Mouse (Mus musculus): Measurements from ENCODE around the gene Arhgef16. TPM values are rescaled to one million over a fixed set of nuclear protein-coding genes. Genes with fewer than 3 reads are reported as not detected.

Arhgef16 gene
- polyA plus RNA-seq, 1 experiment from 2014 or later = 1.6 TPM

DNA sequence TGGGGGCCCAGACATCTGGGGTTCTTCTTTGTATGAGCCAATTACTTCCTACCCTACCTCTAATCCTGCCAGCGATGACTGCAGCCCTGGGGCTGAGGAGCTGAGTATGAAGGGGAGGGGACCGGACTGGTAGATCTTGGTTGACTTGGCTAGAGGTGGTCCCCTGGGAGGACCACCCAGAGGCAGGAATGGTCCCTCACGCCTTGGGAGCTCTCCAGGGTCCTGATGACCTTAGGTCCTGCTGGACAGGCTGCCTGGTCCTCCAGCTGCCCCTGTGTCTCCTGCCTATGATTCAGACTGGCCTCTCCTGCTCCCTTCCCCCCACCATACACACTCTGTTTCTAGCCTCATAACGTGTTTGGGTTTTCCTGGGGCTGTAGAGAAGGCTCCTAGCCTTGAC, 39.4 kb downstream of the Arhgef16 start:
- Histone ChIP-seq H3K9me3 (replicated peaks; ENCODE audit: control insufficient read depth, low read length, poor library complexity, severe bottlenecking) (0 out of 2 replicates have a peak, but pooled peaks cover 3% of the 10 kb centered on the region), H3K4me2 (ENCODE audit: low read length) (no peak overlapping the region), H3K9ac (ENCODE audit: low read depth, low read length) (no peak overlapping the region), H3K27me3 (ENCODE audit: control insufficient read depth, insufficient read depth, low read depth, low read length) (no peaks in the 10 kb centered on the region), H3K4me3 (ENCODE audit: low read depth, low read length) (no peak overlapping the region), H3K27ac (ENCODE audit: low read length) (no peak overlapping the region), H3K36me3 (ENCODE audit: control insufficient read depth, insufficient read depth, low read length) (peaks cover 4% of the 10 kb centered on the region), H3K4me1 (ENCODE audit: control insufficient read depth, insufficient read depth, low read length) (no peaks in the 10 kb centered on the region)
- 46% methylated on average over 4 of the region's 4 CpGs for WGBS
- no peak for ATAC-seq

DNA sequence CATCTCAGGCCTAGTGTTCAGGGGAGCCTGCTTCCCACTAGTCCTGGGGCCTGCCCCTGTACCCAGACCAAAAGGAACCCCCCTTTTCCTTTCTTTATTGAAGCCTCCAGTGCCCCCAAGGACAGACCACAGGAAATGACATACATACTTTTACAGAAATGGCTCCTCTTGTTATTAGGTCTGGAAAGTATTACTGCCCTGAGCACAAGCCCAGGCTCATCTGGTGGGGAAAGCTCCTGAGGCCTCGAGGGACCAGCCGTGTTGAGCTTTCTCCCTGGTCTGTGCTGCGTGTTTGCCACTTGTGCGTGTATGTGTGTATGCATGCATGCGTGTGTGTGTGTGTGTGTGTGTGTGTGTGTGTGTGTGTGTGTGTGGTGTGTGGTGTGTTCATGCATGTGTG, 40.7 kb downstream of the Arhgef16 start:
- Histone ChIP-seq H3K9me3 (replicated peaks; ENCODE audit: control insufficient read depth, low read length, poor library complexity, severe bottlenecking) (0 out of 2 replicates have a peak, but pooled peaks cover 3% of the 10 kb centered on the region), H3K36me3 (ENCODE audit: control insufficient read depth, insufficient read depth, low read length) (peaks cover 4% of the 10 kb centered on the region), H3K4me2 (ENCODE audit: low read length) (no peak overlapping the region), H3K4me3 (ENCODE audit: low read depth, low read length) (no peak overlapping the region), H3K9ac (ENCODE audit: low read depth, low read length) (no peak overlapping the region), H3K27ac (ENCODE audit: low read length) (no peak overlapping the region), H3K4me1 (ENCODE audit: control insufficient read depth, insufficient read depth, low read length) (no peaks in the 10 kb centered on the region), H3K27me3 (ENCODE audit: control insufficient read depth, insufficient read depth, low read depth, low read length) (no peaks in the 10 kb centered on the region)
- ATAC-seq = no peak
- WGBS = 88% methylated on average over 5 of the region's 5 CpGs

GRCm38 (mm10) chr4:154252537-154253255, 48.8 kb downstream of the Arhgef16 start:
- H3K27ac ChIP-seq (ENCODE audit: low read length) = no peak overlapping the region
- no peak for ATAC-seq
- H3K36me3 ChIP-seq (ENCODE audit: control insufficient read depth, insufficient read depth, low read length) = no peaks in the 10 kb centered on the region
- no peaks in the 10 kb centered on the region for H3K9me3 ChIP-seq (replicated peaks; ENCODE audit: control insufficient read depth, low read length, poor library complexity, severe bottlenecking)
- no peak overlapping the region for H3K4me2 ChIP-seq (ENCODE audit: low read length)
- H3K9ac ChIP-seq (ENCODE audit: low read depth, low read length) = no peak overlapping the region
- WGBS = 92% methylated on average over 20 of the region's 20 CpGs
- H3K27me3 ChIP-seq (ENCODE audit: control insufficient read depth, insufficient read depth, low read depth, low read length) = no peaks in the 10 kb centered on the region
- H3K4me1 ChIP-seq (ENCODE audit: control insufficient read depth, insufficient read depth, low read length) = no peaks in the 10 kb centered on the region
- H3K4me3 ChIP-seq (ENCODE audit: low read depth, low read length) = no peak overlapping the region

- Histone ChIP-seq H3K4me1 (ENCODE audit: control insufficient read depth, insufficient read depth, low read length) (no peaks in the 10 kb centered on the region), H3K27ac (ENCODE audit: low read length) (peak overlapping the region; percentile 13; the same call in 1 of the 2 replicates), H3K9me3 (replicated peaks; ENCODE audit: control insufficient read depth, low read length, poor library complexity, severe bottlenecking) (no peaks in the 10 kb centered on the region), H3K9ac (ENCODE audit: low read depth, low read length) (peak overlapping the region; percentile 49), H3K36me3 (ENCODE audit: control insufficient read depth, insufficient read depth, low read length) (no peaks in the 10 kb centered on the region), H3K4me2 (ENCODE audit: low read length) (peak overlapping the region; percentile 31; the same call in 1 of the 2 replicates), H3K4me3 (ENCODE audit: low read depth, low read length) (no peak overlapping the region; the same call in 1 of the 2 replicates), H3K27me3 (ENCODE audit: control insufficient read depth, insufficient read depth, low read depth, low read length) (no peaks in the 10 kb centered on the region)
- 0 out of 2 replicates have a peak, but pooled peaks have one; percentile 52 for ATAC-seq
- 46% methylated on average over 8 of the region's 8 CpGs for WGBS
Measured at GRCm38 (mm10) chr4:154249316-154249715, 52.2 kb downstream of the Arhgef16 start.

- Histone ChIP-seq H3K27ac (ENCODE audit: low read length) (no peak overlapping the region), H3K4me2 (ENCODE audit: low read length) (no peak overlapping the region), H3K27me3 (ENCODE audit: control insufficient read depth, insufficient read depth, low read depth, low read length) (no peaks in the 10 kb centered on the region), H3K9ac (ENCODE audit: low read depth, low read length) (no peak overlapping the region), H3K4me1 (ENCODE audit: control insufficient read depth, insufficient read depth, low read length) (no peaks in the 10 kb centered on the region), H3K4me3 (ENCODE audit: low read depth, low read length) (no peak overlapping the region), H3K36me3 (ENCODE audit: control insufficient read depth, insufficient read depth, low read length) (no peaks in the 10 kb centered on the region), H3K9me3 (replicated peaks; ENCODE audit: control insufficient read depth, low read length, poor library complexity, severe bottlenecking) (no peaks in the 10 kb centered on the region)
- 73% methylated on average over 21 of the region's 21 CpGs for whole genome bisulfite sequencing
- ATAC-seq = no peak
Measured at GRCm38 (mm10) chr4:154248092-154248805, 53.2 kb downstream of the Arhgef16 start.

- no peaks in the 10 kb centered on the region for H3K36me3 ChIP-seq (ENCODE audit: control insufficient read depth, insufficient read depth, low read length)
Measured at GRCm38 (mm10) chr4:154247207-154248091, 54.0 kb downstream of the Arhgef16 start.

GRCm38 (mm10) chr4:154246115-154247040, 55.1 kb downstream of the Arhgef16 start:
- peak overlapping the region; percentile 27 for H3K4me2 ChIP-seq (ENCODE audit: low read length)
- no peak for ATAC-seq
- WGBS = 9% methylated on average over 19 of the region's 19 CpGs

More at GRCm38 (mm10) chr4:154247207-154248091, 54.0 kb downstream of the Arhgef16 start:
- Histone ChIP-seq H3K4me1 (ENCODE audit: control insufficient read depth, insufficient read depth, low read length) (no peaks in the 10 kb centered on the region), H3K27ac (ENCODE audit: low read length) (no peak overlapping the region), H3K4me2 (ENCODE audit: low read length) (no peak overlapping the region), H3K27me3 (ENCODE audit: control insufficient read depth, insufficient read depth, low read depth, low read length) (no peaks in the 10 kb centered on the region), H3K4me3 (ENCODE audit: low read depth, low read length) (no peak overlapping the region), H3K9me3 (replicated peaks; ENCODE audit: control insufficient read depth, low read length, poor library complexity, severe bottlenecking) (no peaks in the 10 kb centered on the region), H3K9ac (ENCODE audit: low read depth, low read length) (no peak overlapping the region)
- no peak for ATAC-seq
- 46% methylated on average over 22 of the region's 22 CpGs for WGBS

DNA sequence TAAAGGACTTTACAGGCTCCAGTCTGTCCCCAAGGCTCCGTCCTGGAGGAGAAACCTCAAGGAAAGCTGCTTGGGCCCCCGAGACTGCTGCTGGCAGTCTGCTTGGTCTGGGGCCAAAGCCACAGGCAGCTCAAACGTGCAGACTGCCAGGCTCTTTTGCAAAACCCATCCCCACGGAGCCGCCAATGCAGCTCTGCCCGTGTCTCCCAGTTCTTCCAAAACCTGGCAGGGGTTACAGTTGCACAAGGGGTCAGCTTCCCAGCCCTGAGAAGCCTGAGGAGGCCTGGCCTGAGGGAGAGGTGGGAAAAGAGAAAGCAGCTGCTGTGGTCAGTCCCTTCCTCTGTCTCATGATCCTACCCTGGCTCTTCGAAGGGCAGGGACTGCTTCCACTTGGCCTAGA, 56.1 kb downstream of the Arhgef16 start:
- WGBS = 77% methylated on average over 7 of the region's 7 CpGs
- H3K36me3 ChIP-seq (ENCODE audit: control insufficient read depth, insufficient read depth, low read length) = no peaks in the 10 kb centered on the region

More at GRCm38 (mm10) chr4:154246115-154247040, 55.1 kb downstream of the Arhgef16 start:
- H3K4me1 ChIP-seq (ENCODE audit: control insufficient read depth, insufficient read depth, low read length) = no peaks in the 10 kb centered on the region
- no peak overlapping the region for H3K27ac ChIP-seq (ENCODE audit: low read length)
- no peak overlapping the region for H3K9ac ChIP-seq (ENCODE audit: low read depth, low read length)
- H3K9me3 ChIP-seq (replicated peaks; ENCODE audit: control insufficient read depth, low read length, poor library complexity, severe bottlenecking) = no peaks in the 10 kb centered on the region
- H3K4me3 ChIP-seq (ENCODE audit: low read depth, low read length) = no peak overlapping the region
- no peaks in the 10 kb centered on the region for H3K36me3 ChIP-seq (ENCODE audit: control insufficient read depth, insufficient read depth, low read length)
- H3K27me3 ChIP-seq (ENCODE audit: control insufficient read depth, insufficient read depth, low read depth, low read length) = no peaks in the 10 kb centered on the region

More for the DNA sequence above, 56.1 kb downstream of the Arhgef16 start:
- H3K9me3 ChIP-seq (replicated peaks; ENCODE audit: control insufficient read depth, low read length, poor library complexity, severe bottlenecking) = no peaks in the 10 kb centered on the region
- H3K4me2 ChIP-seq (ENCODE audit: low read length) = no peak overlapping the region
- no peak for ATAC-seq
- H3K4me1 ChIP-seq (ENCODE audit: control insufficient read depth, insufficient read depth, low read length) = no peaks in the 10 kb centered on the region
- H3K27me3 ChIP-seq (ENCODE audit: control insufficient read depth, insufficient read depth, low read depth, low read length) = no peaks in the 10 kb centered on the region
- no peak overlapping the region for H3K27ac ChIP-seq (ENCODE audit: low read length)
- H3K9ac ChIP-seq (ENCODE audit: low read depth, low read length) = no peak overlapping the region
- H3K4me3 ChIP-seq (ENCODE audit: low read depth, low read length) = no peak overlapping the region
